Mouse (Mus musculus): ENCODE data around the gene Slc35e3. TPM values are rescaled to one million over a fixed set of nuclear protein-coding genes. Genes with fewer than 3 reads are reported as not detected.

Slc35e3 gene
- polyA plus RNA-seq, 1 experiment from 2014 or later: 8.1 TPM

DNA sequence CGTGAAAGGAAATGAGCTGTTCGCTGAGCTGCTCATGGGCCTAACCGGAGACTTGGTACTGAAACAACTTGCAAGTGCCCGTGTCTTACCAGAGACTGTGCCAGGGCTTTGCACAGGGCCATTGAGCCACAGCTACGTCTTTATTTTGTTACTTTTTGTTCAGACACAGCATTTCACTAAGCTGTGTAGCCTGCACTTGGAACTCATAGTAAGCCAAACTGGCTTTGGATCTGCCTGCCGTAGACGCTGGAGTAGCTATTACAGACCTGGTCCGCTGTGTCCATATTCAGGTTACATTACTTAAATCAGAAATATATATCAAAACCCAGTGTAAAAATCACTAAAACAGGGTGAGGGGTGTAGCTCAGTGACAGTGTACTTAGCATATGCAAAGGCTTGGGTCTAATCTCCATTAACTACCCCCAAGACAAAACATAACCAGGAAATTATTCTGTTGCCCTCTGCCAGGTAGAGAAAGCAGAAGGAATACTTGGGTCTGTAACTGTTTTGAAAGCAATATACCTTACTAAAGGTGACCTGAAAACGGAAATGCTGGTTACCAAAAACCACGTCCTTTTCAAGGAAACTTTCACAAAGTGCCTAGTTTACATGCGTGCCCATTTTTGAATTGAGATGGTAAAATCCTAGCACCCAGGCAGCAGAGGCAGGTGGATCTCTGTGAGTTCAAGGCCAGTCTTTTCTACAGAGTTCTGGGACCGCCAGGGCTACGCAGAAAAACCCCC is 60.1 kb downstream of the Slc35e3 start:
- DNase-seq (ENCODE audit: low spot score): no peak

DNA sequence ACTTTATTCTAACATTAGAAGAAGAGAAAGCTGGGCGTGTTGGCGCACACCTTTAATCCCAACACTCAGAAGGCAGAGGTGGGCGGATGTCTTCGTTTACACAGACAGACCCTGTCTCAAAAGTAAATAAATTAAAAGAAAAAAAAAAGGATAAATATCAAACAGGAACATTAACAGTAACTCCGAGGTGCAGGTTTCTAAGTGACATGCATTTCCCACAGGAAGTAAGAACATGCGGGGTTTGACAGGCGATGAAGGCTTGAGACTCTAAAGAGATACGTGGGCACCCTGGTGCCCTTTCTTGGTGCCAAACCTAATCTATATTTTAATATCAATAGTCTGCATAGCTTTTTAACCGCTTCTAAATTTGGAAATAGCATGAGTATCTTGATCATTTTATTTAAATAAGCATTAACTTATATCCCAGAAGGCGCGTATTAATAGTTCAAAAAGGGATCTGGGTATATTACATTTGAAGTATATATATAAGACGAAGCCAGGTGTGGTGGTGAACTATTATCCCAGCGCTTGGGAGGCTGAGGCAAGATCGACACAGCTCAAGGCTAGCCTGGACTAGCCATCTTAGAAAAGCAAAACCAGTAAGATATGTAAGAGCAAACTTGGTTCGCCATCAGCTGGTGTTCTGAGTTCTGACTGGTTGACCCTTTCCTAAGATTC is 60.9 kb downstream of the Slc35e3 start:
- no peak for DNase-seq (ENCODE audit: low spot score)

DNA sequence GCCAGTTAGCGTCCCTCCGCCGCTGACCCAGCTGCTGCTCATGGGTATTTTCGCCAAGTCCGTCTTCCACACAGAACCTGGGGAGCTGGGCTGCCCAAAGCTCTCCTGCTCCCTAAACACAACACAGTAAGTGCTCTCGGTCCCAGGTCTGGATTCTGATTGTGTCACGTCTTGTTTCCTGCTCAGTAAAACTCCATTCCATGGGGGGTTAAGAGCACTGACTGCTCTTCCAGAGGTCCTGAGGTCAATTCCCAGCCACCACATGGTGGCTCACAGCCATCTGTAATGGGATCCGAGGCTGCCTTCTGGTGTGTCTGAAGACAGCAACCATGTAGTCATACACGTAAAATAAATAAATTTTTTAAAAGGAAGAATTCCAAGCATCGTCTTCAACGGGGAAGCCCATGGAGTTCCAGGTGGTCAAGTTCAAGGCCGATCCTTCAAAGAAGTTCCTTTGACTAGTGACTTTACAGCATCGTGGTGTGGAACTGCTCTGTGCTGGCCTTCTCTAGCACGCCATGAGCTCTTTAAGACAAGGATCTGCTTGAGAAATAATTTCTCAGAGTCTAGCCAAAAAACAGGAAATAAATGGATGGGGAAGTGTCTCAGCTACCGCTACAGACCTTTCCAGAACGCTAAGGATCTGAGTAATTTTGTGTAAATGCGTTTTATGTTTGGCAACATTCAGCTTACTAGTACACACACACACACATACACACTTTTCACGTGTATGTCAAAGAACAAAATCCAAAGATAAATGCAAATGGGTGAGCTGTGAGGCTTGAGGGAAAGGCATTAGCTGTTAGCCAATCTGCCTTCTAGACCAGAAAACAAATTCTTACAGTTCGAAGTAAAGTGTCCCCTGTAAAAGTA is 61.6 kb downstream of the Slc35e3 start:
- no peak for DNase-seq (ENCODE audit: low spot score)

DNA sequence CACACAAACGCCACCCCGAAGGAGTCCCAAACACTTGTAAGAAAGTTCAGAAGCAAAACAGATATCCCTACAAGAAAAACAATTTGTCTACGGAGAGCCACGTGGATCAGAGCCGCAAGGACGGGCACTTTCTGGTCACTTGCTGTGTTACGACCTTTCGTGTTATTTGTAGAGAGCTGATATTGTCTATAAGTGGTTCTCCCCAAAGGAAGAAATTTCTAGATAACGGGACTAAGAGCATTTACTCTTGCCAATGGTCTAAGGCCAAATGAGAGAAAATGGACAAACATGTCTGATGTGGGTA is 62.5 kb downstream of the Slc35e3 start:
- DNase-seq (ENCODE audit: low spot score): no peak

Other genes with a start within 250 kb of the Slc35e3 start
- gene Cpm, start 116.9 kb downstream of the Slc35e3 start, polyA plus RNA-seq (2015; fragmentation: Nextera tagmentation; extraction: Ambion mirVana): 3.0 and 3.5 TPM in 2 replicates
- gene Mdm2, start 35.6 kb downstream of the Slc35e3 start, polyA plus RNA-seq (2015; fragmentation: Nextera tagmentation; extraction: Ambion mirVana): 35.5 and 44.6 TPM in 2 replicates
- gene Nup107, start 46.3 kb upstream of the Slc35e3 start, polyA plus RNA-seq (2015; fragmentation: Nextera tagmentation; extraction: Ambion mirVana): 73.7 and 81.7 TPM in 2 replicates
- 234 and 261 TPM in 2 replicates for gene Rap1b, start 99.7 kb upstream of the Slc35e3 start, polyA plus RNA-seq (2015; fragmentation: Nextera tagmentation; extraction: Ambion mirVana)

All from thymus, postnatal 0 days (tissue).